ENCODE assay signal across 11 mouse cellular contexts in genomic region chr2:37766027-37766761, GRCm38 (mm10). TPM values are rescaled to one million over a fixed set of nuclear protein-coding genes. Genes with fewer than 3 reads are reported as not detected.
A peak's percentile ranks its signal among the peaks of the same experiment; 100 is the strongest.
DNase-seq lines count a peak whose midpoint lies in the region; ATAC-seq lines count a peak whose summit lies in the region.
"Had no signal": no experiment of that assay in that cellular context is flagged by ENCODE, and none has a peak within 500 bp of the region (broad histone marks: within the 10 kb centered on the region; RNA-seq: fewer than 3 reads in every experiment).

No protein-coding gene starts in this region.

- peaks cover 29% of the 10 kb centered on the region for H3K4me1 ChIP-seq in hindbrain, embryonic 16.5 days (ENCODE audit: control insufficient read depth, insufficient read depth, low read depth, low read length)
- peaks cover 39% of the 10 kb centered on the region for H3K4me1 ChIP-seq in midbrain, embryonic 15.5 days
- peaks cover 36% of the 10 kb centered on the region for H3K4me1 ChIP-seq in kidney, embryonic 14.5 days (ENCODE audit: control insufficient read depth, insufficient read depth, low read length)

- H3K9me3 ChIP-seq in hindbrain, embryonic 16.5 days (ENCODE audit: control insufficient read depth, low read length) = no peaks in the 10 kb centered on the region
- no peaks in the 10 kb centered on the region for H3K9me3 ChIP-seq in midbrain, embryonic 15.5 days
- no peaks in the 10 kb centered on the region for H3K9me3 ChIP-seq in kidney, embryonic 14.5 days (ENCODE audit: control insufficient read depth, low read length)
- H3K9me3 ChIP-seq: limb, embryonic 13.5 days had no signal

- H3K9ac ChIP-seq in hindbrain, embryonic 16.5 days (ENCODE audit: low read depth, low read length) = 0 out of 2 replicates have a peak overlapping the region, but pooled peaks have one; percentile 19
- no peak overlapping the region for H3K9ac ChIP-seq in midbrain, embryonic 15.5 days
- no peak overlapping the region for H3K9ac ChIP-seq in kidney, embryonic 14.5 days (ENCODE audit: low read depth, low read length)
- H3K9ac ChIP-seq: limb, embryonic 13.5 days had no signal

- no peaks in the 10 kb centered on the region for H3K36me3 ChIP-seq in hindbrain, embryonic 16.5 days (ENCODE audit: control insufficient read depth, insufficient read depth, low read length)
- H3K36me3 ChIP-seq in midbrain, embryonic 15.5 days (replicated peaks) = no peaks in the 10 kb centered on the region
- H3K36me3 ChIP-seq in kidney, embryonic 14.5 days (ENCODE audit: control insufficient read depth, insufficient read depth, low read length) = no peaks in the 10 kb centered on the region
- H3K36me3 ChIP-seq: limb, embryonic 13.5 days had no signal

- H3K27me3 ChIP-seq in hindbrain, embryonic 16.5 days (replicated peaks; ENCODE audit: control insufficient read depth, insufficient read depth, low read length) = no peaks in the 10 kb centered on the region
- 0 out of 2 replicates have a peak, but pooled peaks cover 3% of the 10 kb centered on the region for H3K27me3 ChIP-seq in midbrain, embryonic 15.5 days (replicated peaks)
- 0 out of 2 replicates have a peak, but pooled peaks cover 5% of the 10 kb centered on the region for H3K27me3 ChIP-seq in kidney, embryonic 14.5 days (ENCODE audit: control insufficient read depth, insufficient read depth, low read length)
- H3K27me3 ChIP-seq: limb, embryonic 13.5 days; Patski had no signal

- no peak overlapping the region for H3K4me2 ChIP-seq in hindbrain, embryonic 16.5 days (ENCODE audit: low read length)
- no peak overlapping the region for H3K4me2 ChIP-seq in midbrain, embryonic 15.5 days
- H3K4me2 ChIP-seq in kidney, embryonic 14.5 days (replicated peaks; ENCODE audit: low read depth, low read length) = no peak overlapping the region

- no peak overlapping the region for H3K4me3 ChIP-seq in hindbrain, embryonic 16.5 days (ENCODE audit: low read length)
- H3K4me3 ChIP-seq in midbrain, embryonic 15.5 days = no peak overlapping the region
- no peak overlapping the region for H3K4me3 ChIP-seq in kidney, embryonic 14.5 days (ENCODE audit: low read length)
- H3K4me3 ChIP-seq: limb, embryonic 13.5 days had no signal

- H3K27ac ChIP-seq in hindbrain, embryonic 16.5 days (ENCODE audit: low read depth, low read length) = no peak overlapping the region
- H3K27ac ChIP-seq in midbrain, embryonic 15.5 days = no peak overlapping the region
- H3K27ac ChIP-seq in kidney, embryonic 14.5 days (ENCODE audit: low read depth, low read length) = no peak overlapping the region
- H3K27ac ChIP-seq: limb, embryonic 13.5 days had no signal

- WGBS in hindbrain, embryonic 16.5 days = 38% methylated on average over 10 of the region's 11 CpGs
- 41% methylated on average over 10 of the region's 11 CpGs for WGBS in midbrain, embryonic 15.5 days
- WGBS in kidney, embryonic 14.5 days = 54% methylated on average over 11 of the region's 11 CpGs

- peak; percentile 34 for DNase-seq in kidney, postnatal 10 days
- DNase-seq in kidney, adult 11 months = no peak
- no peak for DNase-seq in ovary, postnatal 10 days (ENCODE audit: low spot score)
- DNase-seq in layer of hippocampus, postnatal 10 days (ENCODE audit: low spot score in 2 of 2) = no peak
- DNase-seq: cerebellum, adult 11-12 months had no signal

- peak; percentile 59 for ATAC-seq in common myeloid progenitor, adult 5-6 weeks (replicated peaks; ENCODE audit: low read depth, poor library complexity, severe bottlenecking)
- ATAC-seq in hindbrain, embryonic 16.5 days = no peak
- peak; percentile 25; the same call in 1 of the 2 replicates for ATAC-seq in midbrain, embryonic 15.5 days (replicated peaks)
- no peak for ATAC-seq in kidney, embryonic 14.5 days (ENCODE audit: low FRiP score, low TSS enrichment)
- ATAC-seq: Patski had no signal

RNA-seq across cellular contexts. Expression of gene Crb2, which starts 9.9 kb away (rescaled TPM):
- not detected in 2 replicates for total RNA-seq in common myeloid progenitor, adult 5-6 weeks (2017)
- 3.7 and 4.5 TPM in 2 replicates for polyA plus RNA-seq in hindbrain, embryonic 16.5 days (2015; fragmentation: Nextera tagmentation; extraction: Ambion mirVana)
- 5.6 and 6.4 TPM in 2 replicates for polyA plus RNA-seq in midbrain, embryonic 15.5 days (2015; fragmentation: Nextera tagmentation; extraction: Ambion mirVana)
- total RNA-seq in layer of hippocampus, postnatal 10 days (2021) = 1 to 10 TPM; 6.8 to 7.7 TPM
- 2.2 and 3.2 TPM in 2 replicates for polyA plus RNA-seq in kidney, embryonic 14.5 days (2014; fragmentation: Nextera tagmentation; extraction: Ambion mirVana)

Comparison
In these comparisons a context has a peak if more than half of its experiments do, and no peak if none do; other contexts are left out.
1. ATAC-seq: peak in common myeloid progenitor, adult 5-6 weeks (single experiment) and midbrain, embryonic 15.5 days (single experiment); none in hindbrain, embryonic 16.5 days (single experiment) and kidney, embryonic 14.5 days (single experiment).